Mouse (Mus musculus) spleen, adult 2 months (tissue): ENCODE data around the gene Prodh2. TPM values are rescaled to one million over a fixed set of nuclear protein-coding genes. Genes with fewer than 3 reads are reported as not detected.
"Not testable (repeated sequence)": the region's sequence is repeated elsewhere in the genome, so short reads cannot be mapped to it uniquely, and the experiment has no call there.

Experiments
- DNase-seq, 2 experiments: peaks; one replicate each; pipeline versions ENCODE4 v3.0.0 to v3.0.0-alpha.2; 2012 to 2021; ENCODE audit warnings: low spot score in 2 of 2, low read depth in 1 of 2
- H3K27ac ChIP-seq: fragments of 200-500 bp; 2 replicates; pipeline ENCODE4 v1.5.1; 2012; ENCODE audit warnings: low read length, inconsistent platforms; ENCODE audit not compliant: insufficient read depth
- H3K27me3 ChIP-seq: fragments of 200-500 bp; 2 replicates; pipeline ENCODE4 v1.6.1; 2012; ENCODE audit warnings: mild to moderate bottlenecking, moderate library complexity, low read length, inconsistent platforms; ENCODE audit not compliant: control insufficient read depth, insufficient read depth
- H3K36me3 ChIP-seq: fragments of 200-500 bp; 2 replicates; pipeline ENCODE4 v1.6.1; 2012; ENCODE audit warnings: mild to moderate bottlenecking, low read length, inconsistent platforms; ENCODE audit not compliant: control insufficient read depth, insufficient read depth
- H3K4me1 ChIP-seq: fragments of 200-500 bp; 2 replicates; pipeline ENCODE4 v1.6.1; 2011; ENCODE audit warnings: inconsistent platforms; ENCODE audit not compliant: control insufficient read depth, insufficient read depth, insufficient read length
- H3K4me3 ChIP-seq: fragments of 200-500 bp; 2 replicates; pipeline ENCODE4 v1.5.1; 2011; ENCODE audit warnings: mild to moderate bottlenecking, inconsistent platforms; ENCODE audit not compliant: insufficient read depth, insufficient read length; ENCODE audit errors: extremely low read depth
- CTCF ChIP-seq: fragments of 200-500 bp; IDR thresholded peaks from 2 replicates; pipeline ENCODE4 v1.5.1; 2011; ENCODE audit warnings: mild to moderate bottlenecking, inconsistent platforms; ENCODE audit not compliant: insufficient read depth, insufficient read length, insufficient replicate concordance; ENCODE audit errors: extremely low read depth
- POLR2A ChIP-seq: fragments of 200-500 bp; IDR thresholded peaks from 2 replicates; pipeline ENCODE4 v1.6.1; 2011; ENCODE audit warnings: low read depth, low read length, inconsistent platforms
- WGBS: fragments of 180-500 bp; shearing (Covaris S2); methylation state at CpG from one replicate; pipeline ENCODE4 v1.1.7; 2018; 5-methylcytosine and 5-hydroxymethylcytosine counted together
- polyA plus RNA-seq: library from polyadenylated mRNA; depleted of rRNA; stranded (reverse); fragments of >200 nt; gene quantifications from 2 replicates; pipeline ENCODE4 v1.2.3, GENCODE M21; 2012

Prodh2 gene
- polyA plus RNA-seq, 1 experiment, result 0.04 TPM

GRCm38 (mm10) chr7:30463996-30464395, 29.4 kb upstream of the Prodh2 start:
- no peak for DNase-seq
- Histone ChIP-seq H3K4me3 (no peak overlapping the region), H3K27me3 (peaks cover 16% of the 10 kb centered on the region), H3K4me1 (no peaks in the 10 kb centered on the region), H3K36me3 (no peaks in the 10 kb centered on the region), H3K27ac (no peak overlapping the region)
- no peak for TF ChIP-seq POLR2A
- TF ChIP-seq CTCF, result no peak
- WGBS, result 26% methylated on average over 4 of the region's 4 CpGs

- no peak for DNase-seq
- Histone ChIP-seq H3K4me3 (no peak overlapping the region), H3K4me1 (no peaks in the 10 kb centered on the region), H3K27ac (no peak overlapping the region), H3K36me3 (no peaks in the 10 kb centered on the region), H3K27me3 (peaks cover 15% of the 10 kb centered on the region)
- 18% methylated on average over 6 of the region's 6 CpGs for WGBS
- TF ChIP-seq CTCF (no peak), POLR2A (no peak)
Observed at GRCm38 (mm10) chr7:30464816-30465300, 28.6 kb upstream of the Prodh2 start.

GRCm38 (mm10) chr7:30472411-30472810, 21.0 kb upstream of the Prodh2 start:
- Histone ChIP-seq H3K4me3 (no peak overlapping the region), H3K36me3 (no peaks in the 10 kb centered on the region), H3K4me1 (no peaks in the 10 kb centered on the region), H3K27ac (no peak overlapping the region), H3K27me3 (peaks cover 3% of the 10 kb centered on the region; the same call in 1 of the 2 replicates)
- TF ChIP-seq POLR2A, result no peak
- peak; percentile 17; the same call in 1 of the 2 replicates for TF ChIP-seq CTCF
- DNase-seq, result peak in 1 of 2 experiments; percentile 19
- 46% methylated on average over 5 of the region's 5 CpGs for WGBS

DNA sequence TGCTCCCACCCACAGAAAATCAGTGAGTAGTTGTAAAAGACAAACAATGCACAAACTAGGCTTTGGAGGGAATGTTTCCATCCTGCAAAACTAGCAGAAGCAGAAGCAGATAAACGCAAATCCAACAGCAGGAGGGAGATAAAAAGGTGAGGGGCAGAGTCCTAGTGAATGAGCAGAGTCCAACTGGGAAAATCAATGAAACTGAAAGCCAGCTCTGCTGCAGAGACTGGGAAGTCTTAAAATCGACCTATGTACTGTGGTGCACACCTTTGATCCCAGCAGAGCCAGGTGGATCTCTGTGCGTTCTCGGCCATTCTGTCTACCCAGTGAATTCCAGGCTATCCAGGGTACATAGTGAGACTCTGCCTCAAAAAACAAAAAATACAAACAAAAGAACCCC, 18.4 kb upstream of the Prodh2 start:
- no peak for TF ChIP-seq POLR2A
- TF ChIP-seq CTCF, result no peak
- no peak for DNase-seq
- WGBS, result 69% methylated on average over 4 of the region's 4 CpGs
- H3K36me3 ChIP-seq, result no peaks in the 10 kb centered on the region
- no peak overlapping the region for H3K4me3 ChIP-seq
- H3K27ac ChIP-seq, result no peak overlapping the region
- peaks cover 2% of the 10 kb centered on the region; the same call in 1 of the 2 replicates for H3K27me3 ChIP-seq
- H3K4me1 ChIP-seq, result no peaks in the 10 kb centered on the region

DNA sequence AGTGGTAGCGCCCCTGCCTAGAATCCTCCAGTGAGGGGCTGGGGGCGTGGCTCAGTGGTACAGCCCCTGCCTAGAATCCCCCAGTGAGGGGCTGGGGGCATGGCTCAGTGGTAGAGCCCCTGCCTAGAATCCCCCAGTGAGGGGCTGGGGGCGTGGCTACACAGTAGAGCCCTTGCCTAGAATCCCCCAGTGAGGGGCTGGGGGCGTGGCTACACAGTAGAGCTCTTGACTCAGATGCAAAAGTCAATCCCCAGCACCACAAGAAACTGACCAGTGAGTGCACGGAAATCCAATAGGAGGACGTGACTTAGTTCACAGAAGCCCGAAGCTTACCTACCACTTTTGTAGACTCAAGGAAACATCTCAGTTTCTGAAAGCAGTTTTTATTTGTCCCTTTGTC, 17.3 kb upstream of the Prodh2 start:
- H3K4me1 ChIP-seq, H3K27ac ChIP-seq, DNase-seq, H3K27me3 ChIP-seq, H3K36me3 ChIP-seq, H3K4me3 ChIP-seq: not testable (repeated sequence)
- 83% methylated on average over 7 of the region's 7 CpGs for WGBS

- Histone ChIP-seq H3K36me3 (no peaks in the 10 kb centered on the region), H3K4me1 (no peaks in the 10 kb centered on the region), H3K27me3 (0 out of 2 replicates have a peak, but pooled peaks cover 2% of the 10 kb centered on the region), H3K27ac (no peak overlapping the region), H3K4me3 (no peak overlapping the region)
- DNase-seq, result no peak
- TF ChIP-seq POLR2A (no peak), CTCF (no peak)
- 24% methylated on average over 27 of the region's 32 CpGs for WGBS
Observed at GRCm38 (mm10) chr7:30477415-30478381, 15.7 kb upstream of the Prodh2 start.

DNA sequence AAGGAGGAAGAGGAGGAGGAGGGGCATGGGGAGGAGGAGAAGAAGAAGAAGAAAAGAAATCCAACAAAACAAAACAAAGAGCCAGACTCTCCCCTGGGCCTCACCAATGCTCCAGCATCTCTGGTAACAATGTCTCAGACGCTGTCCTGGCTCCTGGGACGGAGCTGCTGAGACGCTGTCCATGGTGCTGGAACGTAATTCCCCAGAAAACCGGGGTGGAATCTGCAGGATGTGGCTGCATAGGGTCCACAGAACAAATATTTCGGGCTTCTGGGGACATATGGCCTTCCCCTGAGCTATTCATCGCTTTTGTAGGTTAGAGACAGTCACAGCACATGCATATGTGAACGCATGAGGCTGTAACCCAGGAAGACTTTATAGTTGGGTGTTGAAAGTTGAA, 9.2 kb upstream of the Prodh2 start:
- Histone ChIP-seq H3K4me3 (no peak overlapping the region), H3K4me1 (no peaks in the 10 kb centered on the region), H3K36me3 (no peaks in the 10 kb centered on the region), H3K27ac (no peak overlapping the region), H3K27me3 (no peaks in the 10 kb centered on the region)
- WGBS, result 18% methylated on average over 8 of the region's 8 CpGs
- no peak for TF ChIP-seq CTCF
- no peak for TF ChIP-seq POLR2A
- DNase-seq, result no peak
